Mouse (Mus musculus) kidney, postnatal 0 days (tissue): Measurements from ENCODE around the gene Spata3. TPM values are rescaled to one million over a fixed set of nuclear protein-coding genes. Genes with fewer than 3 reads are reported as not detected.

ENCODE experiments used
- ATAC-seq: fragments of 200-750 bp; cut with Nextera tagmentation; replicated peaks from 2 replicates; pipeline ENCODE4 v1.8.0; 2017; ENCODE audit warnings: low read depth, moderate number of reproducible peaks, moderate TSS enrichment, moderate library complexity; ENCODE audit not compliant: low FRiP score
- DNase-seq: peaks from one replicate; pipeline ENCODE4 v3.0.0-alpha.2; 2016; ENCODE audit warnings: low spot score
- H3K27ac ChIP-seq: fragments of 300-500 bp; sonication (generic); 2 replicates; pipeline ENCODE4 v1.5.1; 2014; ENCODE audit warnings: mild to moderate bottlenecking
- H3K27me3 ChIP-seq: fragments of 300-500 bp; sonication (generic); 2 replicates; pipeline ENCODE4 v1.6.1; 2014; ENCODE audit warnings: low read length, mixed read lengths; ENCODE audit not compliant: insufficient read depth
- H3K36me3 ChIP-seq: fragments of 300-500 bp; sonication (generic); 2 replicates; pipeline ENCODE4 v1.6.1; 2014; ENCODE audit warnings: low read length, mixed read lengths; ENCODE audit not compliant: insufficient read depth
- H3K4me1 ChIP-seq: fragments of 300-500 bp; sonication (generic); replicated peaks from 2 replicates; pipeline ENCODE4 v1.6.1; 2014; ENCODE audit warnings: antibody characterized with exemption, low read length, mixed read lengths; ENCODE audit not compliant: insufficient read depth
- H3K4me2 ChIP-seq: fragments of 300-500 bp; sonication (generic); 2 replicates; pipeline ENCODE4 v1.6.1; 2014; ENCODE audit warnings: mild to moderate bottlenecking, low read length, moderate library complexity, mixed read lengths
- H3K4me3 ChIP-seq: fragments of 300-500 bp; sonication (generic); replicated peaks from 2 replicates; pipeline ENCODE4 v1.5.1; 2014; ENCODE audit warnings: low read depth, low read length
- H3K9ac ChIP-seq: fragments of 300-500 bp; sonication (generic); 2 replicates; pipeline ENCODE4 v1.6.1; 2014; ENCODE audit warnings: low read depth, low read length
- H3K9me3 ChIP-seq: fragments of 300-500 bp; sonication (generic); replicated peaks from 2 replicates; pipeline ENCODE4 v1.6.1; 2016; ENCODE audit warnings: low read length, inconsistent platforms, mixed read lengths
- CTCF ChIP-seq: IDR thresholded peaks from 2 replicates; pipeline ENCODE4 v1.5.1; 2016; ENCODE audit warnings: antibody characterized with exemption, low read depth, mild to moderate bottlenecking, moderate library complexity
- WGBS: fragments of 180-500 bp; shearing (Covaris S2); extraction: QIAGEN DNeasy Blood & Tissue Kit; methylation state at CpG from one replicate; pipeline ENCODE4 v1.1.7; 2014; 5-methylcytosine and 5-hydroxymethylcytosine counted together
- polyA plus RNA-seq: library from polyadenylated mRNA; unstranded; fragments of >200 nt; fragmentation: Nextera tagmentation; extraction: Ambion mirVana; gene quantifications from 2 replicates; pipeline ENCODE4 v1.2.1, GENCODE M21; 2015

Gene Spata3
- polyA plus RNA-seq, 1 experiment from 2014 or later, result 0.21 TPM

- Histone ChIP-seq H3K27ac (no peak overlapping the region), H3K27me3 (peaks cover 13% of the 10 kb centered on the region; the same call in 1 of the 2 replicates), H3K9me3 (no peaks in the 10 kb centered on the region), H3K4me3 (peak overlapping the region; percentile 26), H3K36me3 (no peaks in the 10 kb centered on the region), H3K4me2 (peak overlapping the region; percentile 62), H3K4me1 (no peaks in the 10 kb centered on the region), H3K9ac (0 out of 2 replicates have a peak overlapping the region, but pooled peaks have one; percentile 1)
- WGBS, result 3% methylated on average over 60 of the region's 60 CpGs
- DNase-seq (peak; percentile 53), ATAC-seq (no peak; the same call in 1 of the 2 replicates)
- TF ChIP-seq CTCF, result peak; percentile 42; the same call in 1 of the 2 replicates
Measured at GRCm38 (mm10) chr1:86018235-86019055, 1.8 kb downstream of the Spata3 start.

GRCm38 (mm10) chr1:86021365-86021989 lies 4.9 kb downstream of the Spata3 start:
- Histone ChIP-seq H3K4me1 (no peaks in the 10 kb centered on the region), H3K9me3 (no peaks in the 10 kb centered on the region), H3K36me3 (no peaks in the 10 kb centered on the region), H3K27me3 (peaks cover 13% of the 10 kb centered on the region; the same call in 1 of the 2 replicates), H3K4me3 (no peak overlapping the region), H3K27ac (no peak overlapping the region), H3K4me2 (no peak overlapping the region), H3K9ac (no peak overlapping the region)
- no peak for ATAC-seq
- WGBS, result 75% methylated on average over 11 of the region's 11 CpGs
- DNase-seq, result no peak
- peak; percentile 43; the same call in 1 of the 2 replicates for TF ChIP-seq CTCF

- no peak for ATAC-seq
- Histone ChIP-seq H3K4me2 (no peak overlapping the region), H3K4me3 (no peak overlapping the region), H3K27me3 (no peaks in the 10 kb centered on the region), H3K9ac (no peak overlapping the region), H3K9me3 (no peaks in the 10 kb centered on the region), H3K4me1 (no peaks in the 10 kb centered on the region), H3K36me3 (no peaks in the 10 kb centered on the region), H3K27ac (no peak overlapping the region)
- WGBS, result 25% methylated on average over 11 of the region's 11 CpGs
- no peak for TF ChIP-seq CTCF
- DNase-seq, result no peak
Measured at GRCm38 (mm10) chr1:86032273-86032987, 15.8 kb downstream of the Spata3 start.

GRCm38 (mm10) chr1:86038191-86038951 lies 21.8 kb downstream of the Spata3 start:
- Histone ChIP-seq H3K4me1 (no peaks in the 10 kb centered on the region), H3K9me3 (no peaks in the 10 kb centered on the region), H3K36me3 (no peaks in the 10 kb centered on the region), H3K4me2 (no peak overlapping the region), H3K4me3 (no peak overlapping the region), H3K27ac (no peak overlapping the region), H3K9ac (no peak overlapping the region), H3K27me3 (no peaks in the 10 kb centered on the region)
- 51% methylated on average over 3 of the region's 3 CpGs for WGBS
- TF ChIP-seq CTCF, result no peak
- no peak for DNase-seq
- no peak; the same call in 1 of the 2 replicates for ATAC-seq

- Histone ChIP-seq H3K36me3 (no peaks in the 10 kb centered on the region), H3K4me1 (no peaks in the 10 kb centered on the region), H3K27ac (no peak overlapping the region), H3K9ac (no peak overlapping the region), H3K4me2 (no peak overlapping the region), H3K9me3 (no peaks in the 10 kb centered on the region), H3K27me3 (0 out of 2 replicates have a peak, but pooled peaks cover 2% of the 10 kb centered on the region), H3K4me3 (no peak overlapping the region)
- no peak for TF ChIP-seq CTCF
- ATAC-seq (no peak), DNase-seq (peak; percentile 4)
- 59% methylated on average over 4 of the region's 4 CpGs for WGBS
Measured at GRCm38 (mm10) chr1:86040131-86040530, 23.5 kb downstream of the Spata3 start.
